Mouse (Mus musculus): ENCODE data around the gene Zfyve26. TPM values are rescaled to one million over a fixed set of nuclear protein-coding genes. Genes with fewer than 3 reads are reported as not detected.
A peak's percentile ranks its signal among the peaks of the same experiment; 100 is the strongest.

Gene Zfyve26
- polyA plus RNA-seq, 1 experiment, result 32.1 TPM

DNA sequence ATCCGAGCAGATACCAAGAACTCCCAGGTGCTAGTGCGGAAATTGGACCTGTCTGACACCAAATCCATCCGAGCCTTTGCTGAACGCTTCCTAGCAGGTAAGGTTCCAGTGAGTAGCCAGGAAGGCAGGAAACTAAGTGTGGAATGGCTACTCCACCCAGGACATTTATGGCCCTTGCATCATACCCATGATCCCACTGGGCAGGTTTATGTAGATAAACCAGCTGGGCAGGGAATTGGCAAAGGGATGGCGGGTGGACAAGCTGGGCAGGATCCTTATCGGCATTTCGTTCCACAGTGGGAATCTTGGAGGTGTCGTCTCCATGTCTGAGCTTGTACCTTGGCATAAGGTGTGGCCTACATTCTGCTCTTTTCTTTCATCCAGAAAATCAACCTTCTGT lies 84.7 kb downstream of the Zfyve26 start:
- H3K27ac ChIP-seq (ENCODE audit: insufficient read depth, low read length), result no peak overlapping the region
- TF ChIP-seq POLR2A (IDR thresholded peaks at IDR 0.05; ENCODE audit: borderline replicate concordance, insufficient read depth, low read length), result no peak
- TF ChIP-seq CTCF (IDR thresholded peaks at IDR 0.05; ENCODE audit: borderline replicate concordance, insufficient read depth, low read depth, low read length), result no peak
- no peak for DNase-seq
- H3K4me1 ChIP-seq (ENCODE audit: control insufficient read depth, insufficient read depth, low read length), result no peaks in the 10 kb centered on the region
- H3K4me3 ChIP-seq (replicated peaks; ENCODE audit: insufficient read depth, low read depth, low read length), result no peak overlapping the region
- no peaks in the 10 kb centered on the region for H3K27me3 ChIP-seq (ENCODE audit: control insufficient read depth, insufficient read depth, low read length)
- WGBS, result 84% methylated on average over 8 of the region's 8 CpGs

DNA sequence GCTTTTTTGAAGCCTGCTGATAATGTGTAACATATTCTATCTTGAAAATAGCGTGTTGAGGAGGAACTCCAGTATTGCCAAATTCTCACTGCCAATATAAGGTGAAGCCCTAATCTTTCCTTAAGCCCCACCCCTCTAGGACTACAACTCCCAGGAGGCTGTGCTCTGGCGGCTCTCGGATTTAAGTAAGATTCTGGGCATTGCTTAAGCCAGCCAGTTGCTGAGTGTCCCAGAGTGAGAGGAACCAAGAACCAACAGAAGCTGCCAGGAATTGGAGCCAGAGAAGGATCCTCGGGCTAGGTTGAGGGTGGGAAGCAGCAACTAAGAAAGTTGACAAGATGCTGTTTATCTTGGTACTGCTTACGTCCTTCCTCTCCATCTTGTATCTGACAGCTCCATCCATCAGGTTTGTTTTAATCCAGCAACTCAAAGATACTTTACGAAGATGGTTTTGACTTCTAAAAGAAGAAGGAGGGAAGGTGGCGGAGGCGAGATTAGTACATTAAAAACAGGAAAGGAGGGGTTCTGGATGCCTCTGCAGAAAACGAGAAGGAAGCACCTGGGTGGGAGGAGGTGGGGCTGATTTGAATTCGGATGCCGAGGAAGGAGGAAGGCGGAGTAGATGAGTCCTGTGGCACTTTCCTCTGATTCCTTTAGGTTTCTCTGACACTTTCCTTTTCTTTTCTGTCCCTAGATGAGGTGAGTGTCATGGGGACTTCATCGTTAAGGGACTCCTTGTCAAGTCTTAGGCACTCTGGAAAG lies 87.2 kb downstream of the Zfyve26 start, which contains the start of gene Rdh12:
Rdh12 (plus strand) TSS at position 212 of the 762 bp plus-strand sequence.
- peak within 1 kb of the TSS; percentile 99 for H3K4me3 ChIP-seq (replicated peaks; ENCODE audit: insufficient read depth, low read depth, low read length)
- no peaks in the 10 kb centered on the region for H3K4me1 ChIP-seq (ENCODE audit: control insufficient read depth, insufficient read depth, low read length)
- 4% methylated on average over 13 of the region's 13 CpGs for whole genome bisulfite sequencing
- DNase-seq, result peak; percentile 58
- H3K27me3 ChIP-seq (ENCODE audit: control insufficient read depth, insufficient read depth, low read length), result no peaks in the 10 kb centered on the region
- TF ChIP-seq POLR2A (IDR thresholded peaks at IDR 0.05; ENCODE audit: borderline replicate concordance, insufficient read depth, low read length) (peak; percentile 30; the same call in 1 of the 2 replicates), CTCF (IDR thresholded peaks at IDR 0.05; ENCODE audit: borderline replicate concordance, insufficient read depth, low read depth, low read length) (no peak)
- no peak within 1 kb of the TSS for H3K27ac ChIP-seq (ENCODE audit: insufficient read depth, low read length)

DNA sequence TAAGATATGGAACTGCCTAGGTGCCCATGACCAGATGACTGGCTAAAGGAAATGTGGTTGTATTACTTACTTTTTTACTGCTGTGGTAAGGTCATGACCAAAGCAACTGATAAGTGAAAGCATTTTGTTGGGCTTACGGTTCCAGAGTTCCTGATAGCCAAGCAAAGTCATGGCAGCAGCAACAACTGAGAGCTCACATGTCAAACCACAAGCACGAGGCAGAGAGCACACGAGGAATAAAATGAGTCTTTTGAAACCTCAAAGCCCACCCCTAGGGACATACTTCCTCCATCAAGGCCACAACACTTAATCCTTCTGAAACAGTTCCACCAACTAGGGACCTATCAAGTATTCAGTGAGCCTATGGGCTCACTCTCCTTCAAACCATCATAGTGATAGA lies 94.2 kb downstream of the Zfyve26 start:
- H3K4me1 ChIP-seq (ENCODE audit: control insufficient read depth, insufficient read depth, low read length), result no peaks in the 10 kb centered on the region
- H3K4me3 ChIP-seq (replicated peaks; ENCODE audit: insufficient read depth, low read depth, low read length), result no peak overlapping the region
- H3K27ac ChIP-seq (ENCODE audit: insufficient read depth, low read length), result no peak overlapping the region
- TF ChIP-seq CTCF (IDR thresholded peaks at IDR 0.05; ENCODE audit: borderline replicate concordance, insufficient read depth, low read depth, low read length) (no peak), POLR2A (IDR thresholded peaks at IDR 0.05; ENCODE audit: borderline replicate concordance, insufficient read depth, low read length) (no peak)
- no peak for DNase-seq
- no peaks in the 10 kb centered on the region for H3K27me3 ChIP-seq (ENCODE audit: control insufficient read depth, insufficient read depth, low read length)
- 78% methylated on average over 3 of the region's 3 CpGs for WGBS

- no peaks in the 10 kb centered on the region for H3K4me1 ChIP-seq (ENCODE audit: control insufficient read depth, insufficient read depth, low read length)
- no peaks in the 10 kb centered on the region for H3K27me3 ChIP-seq (ENCODE audit: control insufficient read depth, insufficient read depth, low read length)
- no peak for DNase-seq
- no peak overlapping the region for H3K4me3 ChIP-seq (replicated peaks; ENCODE audit: insufficient read depth, low read depth, low read length)
- no peak for TF ChIP-seq CTCF (IDR thresholded peaks at IDR 0.05; ENCODE audit: borderline replicate concordance, insufficient read depth, low read depth, low read length)
- TF ChIP-seq POLR2A (IDR thresholded peaks at IDR 0.05; ENCODE audit: borderline replicate concordance, insufficient read depth, low read length), result no peak
- 85% methylated on average over 5 of the region's 5 CpGs for whole genome bisulfite sequencing
- no peak overlapping the region for H3K27ac ChIP-seq (ENCODE audit: insufficient read depth, low read length)
Measured at GRCm38 (mm10) chr12:79197105-79197504, 99.0 kb downstream of the Zfyve26 start.

GRCm38 (mm10) chr12:79193441-79193840 lies 102.7 kb downstream of the Zfyve26 start:
- Histone ChIP-seq H3K27ac (ENCODE audit: insufficient read depth, low read length) (no peak overlapping the region), H3K4me1 (ENCODE audit: control insufficient read depth, insufficient read depth, low read length) (peaks cover 5% of the 10 kb centered on the region; the same call in 1 of the 2 replicates), H3K27me3 (ENCODE audit: control insufficient read depth, insufficient read depth, low read length) (no peaks in the 10 kb centered on the region), H3K4me3 (replicated peaks; ENCODE audit: insufficient read depth, low read depth, low read length) (no peak overlapping the region)
- no peak for TF ChIP-seq POLR2A (IDR thresholded peaks at IDR 0.05; ENCODE audit: borderline replicate concordance, insufficient read depth, low read length)
- peak; percentile 68; the same call in 1 of the 2 replicates for TF ChIP-seq CTCF (IDR thresholded peaks at IDR 0.05; ENCODE audit: borderline replicate concordance, insufficient read depth, low read depth, low read length)
- 2% methylated on average over 3 of the region's 3 CpGs for WGBS
- DNase-seq, result peak; percentile 56 to 59

GRCm38 (mm10) chr12:79192193-79192592 lies 103.9 kb downstream of the Zfyve26 start, which contains the start of gene Rdh11:
TSS of gene Rdh11 (minus strand) at chr12:79192293.
- Histone ChIP-seq H3K4me3 (replicated peaks; ENCODE audit: insufficient read depth, low read depth, low read length) (peak within 1 kb of the TSS; percentile 79), H3K4me1 (ENCODE audit: control insufficient read depth, insufficient read depth, low read length) (peaks cover 5% of the 10 kb centered on the region; the same call in 1 of the 2 replicates), H3K27me3 (ENCODE audit: control insufficient read depth, insufficient read depth, low read length) (no peaks in the 10 kb centered on the region), H3K27ac (ENCODE audit: insufficient read depth, low read length) (no peak within 1 kb of the TSS)
- DNase-seq, result no peak
- WGBS, result 61% methylated on average over 6 of the region's 6 CpGs
- TF ChIP-seq POLR2A (IDR thresholded peaks at IDR 0.05; ENCODE audit: borderline replicate concordance, insufficient read depth, low read length) (no peak), CTCF (IDR thresholded peaks at IDR 0.05; ENCODE audit: borderline replicate concordance, insufficient read depth, low read depth, low read length) (no peak)

GRCm38 (mm10) chr12:79191701-79192100 lies 104.4 kb downstream of the Zfyve26 start:
- WGBS, result 6% methylated on average over 14 of the region's 14 CpGs
- DNase-seq, result peak; percentile 73 to 74
- TF ChIP-seq POLR2A (IDR thresholded peaks at IDR 0.05; ENCODE audit: borderline replicate concordance, insufficient read depth, low read length) (peak; percentile 20; the same call in 1 of the 2 replicates), CTCF (IDR thresholded peaks at IDR 0.05; ENCODE audit: borderline replicate concordance, insufficient read depth, low read depth, low read length) (peak; percentile 48; the same call in 1 of the 2 replicates)
- Histone ChIP-seq H3K4me3 (replicated peaks; ENCODE audit: insufficient read depth, low read depth, low read length) (peak overlapping the region; percentile 79), H3K27me3 (ENCODE audit: control insufficient read depth, insufficient read depth, low read length) (no peaks in the 10 kb centered on the region), H3K4me1 (ENCODE audit: control insufficient read depth, insufficient read depth, low read length) (peaks cover 5% of the 10 kb centered on the region; the same call in 1 of the 2 replicates), H3K27ac (ENCODE audit: insufficient read depth, low read length) (no peak overlapping the region)
